Mouse (Mus musculus) embryo, embryonic 11.5 days (tissue): Measurements from ENCODE around the gene Ndufa5.

Experiments
- DNase-seq: peaks from one replicate; pipeline ENCODE4 v3.0.0-alpha.2; 2012; ENCODE audit warnings: low read depth, low spot score

The Ndufa5 gene

DNA sequence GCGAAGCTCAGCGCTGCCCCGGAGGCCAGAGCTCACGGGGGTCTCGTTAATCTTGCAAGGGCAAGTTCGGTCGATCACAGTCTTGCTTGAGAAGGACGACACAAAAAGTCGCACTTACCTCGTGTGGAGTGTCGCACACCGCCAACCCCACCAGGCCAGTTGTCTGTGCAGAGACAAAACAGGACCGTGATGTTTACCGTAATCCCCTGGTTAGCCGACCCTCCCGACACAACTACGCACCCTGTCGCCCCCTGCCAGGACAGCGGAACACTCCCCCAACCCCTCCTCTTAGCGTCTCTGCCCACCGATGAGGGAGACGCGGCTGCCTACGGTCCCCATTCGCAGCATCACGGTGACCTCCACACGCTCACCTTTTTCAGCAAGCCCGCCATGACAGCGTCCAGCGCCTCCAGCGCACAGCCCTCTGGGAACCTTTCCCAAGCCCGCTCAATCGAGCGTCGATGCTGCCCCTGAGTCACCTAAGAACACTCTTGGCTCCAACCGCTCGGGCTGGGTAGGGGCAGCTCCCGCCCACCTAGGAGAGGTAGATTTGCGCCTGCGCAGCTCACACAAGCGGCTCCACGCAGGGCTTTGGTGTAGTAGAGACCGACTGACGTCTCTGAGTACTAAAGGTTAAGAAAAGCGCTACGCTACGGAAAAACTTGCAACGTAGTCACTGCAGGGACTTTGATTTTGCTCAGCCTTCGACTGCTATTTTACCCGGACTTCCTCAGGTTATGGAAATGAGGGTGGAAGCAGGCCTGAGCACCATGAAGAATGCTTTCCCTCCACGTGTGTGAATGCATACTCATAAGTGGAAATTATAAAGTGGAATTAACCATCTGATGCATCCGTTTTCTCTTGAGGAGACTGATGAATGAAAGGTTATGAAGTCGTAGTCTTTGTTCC, at the start of gene Ndufa5:
Gene Ndufa5 (minus strand): TSS at position 859 of the 909 bp plus-strand sequence.
- DNase-seq = peak; percentile 92

DNA sequence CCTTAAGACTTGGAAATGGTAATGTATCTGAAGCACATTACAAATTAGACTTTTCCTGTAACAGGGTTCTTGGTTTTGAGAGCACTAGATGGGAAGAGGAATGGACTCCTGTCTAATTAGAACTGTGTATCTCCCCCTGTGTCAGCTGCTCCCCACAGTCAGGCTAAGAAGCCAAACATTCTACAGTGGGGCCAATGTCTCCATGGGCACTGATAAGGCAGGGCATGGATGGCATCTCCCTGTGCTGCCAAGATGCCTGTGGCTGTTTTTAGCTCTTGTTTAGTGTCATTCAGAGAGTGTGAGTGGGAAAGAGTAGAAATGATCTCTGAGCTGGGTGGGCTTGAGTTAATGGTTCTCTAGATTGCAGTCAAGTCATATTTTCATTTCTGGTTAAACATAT, 45.5 kb upstream of the Ndufa5 start:
- DNase-seq = no peak

DNA sequence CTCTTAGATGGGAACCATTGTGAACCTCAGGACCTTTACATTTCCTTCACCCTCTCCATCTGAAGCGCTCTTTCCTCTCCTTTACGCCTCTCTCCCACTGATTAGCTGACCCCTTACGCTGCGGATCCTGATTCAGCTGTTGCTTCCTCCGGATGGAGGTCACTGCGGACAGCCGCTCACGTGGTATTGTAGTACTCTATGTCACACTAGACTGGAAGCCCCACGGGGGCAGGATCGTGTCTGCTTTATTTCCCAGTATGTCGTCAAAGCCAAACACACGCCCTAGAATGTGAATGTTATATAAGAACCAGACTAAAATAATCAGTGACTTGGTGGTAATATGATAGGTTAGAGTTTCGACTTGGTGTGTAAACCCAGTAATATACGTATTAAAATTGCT, 44.6 kb upstream of the Ndufa5 start:
- DNase-seq = no peak

DNA sequence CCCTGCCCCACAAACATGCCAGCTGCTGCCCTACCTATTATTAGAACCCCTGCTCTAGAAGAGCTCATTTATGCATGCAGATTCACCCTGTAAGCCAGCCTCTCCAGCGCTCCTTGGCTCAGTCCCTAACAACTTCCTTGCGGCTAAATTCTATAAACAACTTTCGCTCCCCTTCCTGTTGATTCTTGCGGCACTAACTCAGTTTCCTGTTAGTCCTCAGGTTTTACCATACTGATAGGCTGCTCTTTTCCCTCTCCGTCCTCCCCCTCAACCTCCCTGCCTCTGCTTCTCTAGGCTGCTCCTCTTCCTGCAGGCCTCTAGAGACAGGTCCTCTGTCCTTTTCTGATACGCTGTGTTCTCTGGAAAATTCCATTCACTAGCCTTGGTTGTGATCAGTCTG, 43.3 kb upstream of the Ndufa5 start:
- no peak for DNase-seq

DNA sequence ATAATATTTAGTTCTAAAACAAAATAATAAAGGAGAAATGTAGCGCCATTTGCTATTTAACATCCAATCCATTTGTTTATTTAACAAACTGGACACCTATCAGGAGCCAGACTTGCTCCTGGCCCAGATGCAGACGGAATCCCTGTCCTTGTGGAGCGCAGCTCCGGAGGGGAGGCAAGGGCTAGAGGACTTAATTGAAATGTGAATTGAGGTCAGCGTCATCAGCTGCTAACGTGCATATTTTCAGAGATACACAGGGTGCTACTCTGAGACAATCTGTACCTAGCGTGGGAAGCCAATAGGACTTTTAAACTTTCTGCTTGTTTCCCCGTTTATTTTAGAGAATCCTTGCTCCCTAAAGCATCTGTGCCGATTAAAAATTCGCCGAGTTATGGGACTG, 42.5 kb upstream of the Ndufa5 start:
- no peak for DNase-seq

DNA sequence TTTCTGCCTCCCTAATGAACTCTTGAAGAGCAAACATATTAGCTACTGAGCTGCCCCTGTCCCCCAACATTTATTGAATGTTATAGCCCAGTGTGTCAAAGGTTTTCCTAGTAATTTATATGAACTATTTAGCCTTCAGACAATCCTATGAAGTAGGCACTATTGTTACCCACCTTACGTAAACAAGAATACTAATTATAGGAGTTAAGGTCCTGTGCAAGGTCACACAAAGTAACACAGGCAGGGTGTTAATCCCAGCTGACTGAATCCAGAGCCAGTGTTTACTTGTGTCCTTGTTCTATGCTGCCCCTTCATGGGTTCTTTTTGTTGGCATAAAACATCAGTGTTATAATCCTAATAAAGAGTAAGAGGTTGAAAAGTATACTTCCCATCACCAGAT, 41.9 kb upstream of the Ndufa5 start:
- DNase-seq = no peak

DNA sequence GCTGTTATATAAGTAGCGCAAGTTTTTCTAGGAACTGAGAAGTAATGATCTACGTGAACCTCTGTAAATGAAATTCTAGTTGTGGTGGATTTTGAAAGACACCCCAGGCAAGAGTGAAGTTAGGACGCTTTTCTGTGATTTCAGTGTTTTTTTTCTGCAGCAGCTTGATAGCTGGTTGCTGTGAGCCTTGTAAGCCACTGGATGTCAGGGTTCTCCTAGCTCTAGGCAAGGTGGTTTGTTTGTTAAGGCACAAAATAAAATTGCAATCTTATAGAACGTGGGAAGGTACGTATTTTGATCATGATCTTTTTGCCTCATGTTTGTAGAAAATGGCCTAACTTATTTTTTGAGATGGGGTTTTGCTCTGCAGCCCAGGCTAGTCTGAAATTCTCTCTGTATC, 41.1 kb upstream of the Ndufa5 start:
- DNase-seq = no peak

DNA sequence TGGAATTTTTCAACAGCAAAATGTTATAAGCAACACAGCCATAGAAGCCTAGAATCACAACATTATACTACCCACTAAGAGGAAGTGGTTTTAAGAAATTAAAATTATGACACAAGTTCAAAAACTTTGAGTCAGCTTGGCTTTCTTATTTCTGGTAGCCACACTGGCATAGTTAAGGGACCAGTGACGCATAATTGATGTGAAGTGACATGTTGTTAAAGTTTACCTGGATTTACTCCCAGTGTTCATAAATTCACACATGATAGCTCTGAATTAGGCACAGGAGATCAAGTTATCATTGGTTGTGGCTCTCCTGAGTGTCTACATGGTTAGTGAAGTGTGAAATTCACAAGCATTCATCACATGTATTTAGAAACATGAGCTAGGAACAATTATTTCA, 37.1 kb upstream of the Ndufa5 start:
- no peak for DNase-seq

DNA sequence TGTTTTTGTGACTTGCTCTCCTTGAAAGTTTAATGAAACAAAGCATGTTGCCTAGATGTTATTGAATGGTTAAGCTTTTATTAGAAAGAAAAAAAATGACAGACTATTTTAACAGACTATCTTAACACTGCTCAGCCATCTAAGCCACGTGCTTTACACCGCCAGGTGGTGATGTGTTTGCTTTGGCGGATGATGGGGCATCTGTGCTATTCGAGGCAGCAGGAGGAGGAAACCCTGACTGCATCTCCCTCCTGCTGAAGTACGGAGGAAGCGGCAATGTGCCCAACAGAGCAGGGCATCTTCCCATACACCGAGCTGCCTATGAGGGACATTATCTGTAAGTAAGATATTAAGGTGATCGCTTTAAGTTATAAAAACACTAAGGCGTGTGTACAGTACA, 36.3 kb upstream of the Ndufa5 start:
- no peak for DNase-seq

DNA sequence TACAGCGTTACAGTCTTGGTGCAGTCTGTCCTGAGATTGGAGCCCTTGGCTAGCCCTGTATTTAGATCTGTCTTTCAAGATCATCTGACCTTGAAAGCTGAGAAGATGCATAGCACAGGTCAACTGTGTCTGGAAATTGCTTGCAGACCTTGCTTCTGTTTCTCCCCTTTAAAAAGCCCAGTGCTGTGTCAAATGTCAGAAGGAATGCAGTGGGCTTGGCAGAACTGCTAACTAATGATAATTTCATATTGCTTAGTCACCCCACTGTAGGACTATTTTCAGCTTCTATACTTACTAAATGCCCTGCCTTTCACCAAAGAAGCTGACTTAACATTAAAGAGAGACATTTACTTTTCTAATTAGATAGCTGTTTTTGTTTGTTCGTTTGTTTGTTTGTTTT, 27.7 kb upstream of the Ndufa5 start:
- no peak for DNase-seq

DNA sequence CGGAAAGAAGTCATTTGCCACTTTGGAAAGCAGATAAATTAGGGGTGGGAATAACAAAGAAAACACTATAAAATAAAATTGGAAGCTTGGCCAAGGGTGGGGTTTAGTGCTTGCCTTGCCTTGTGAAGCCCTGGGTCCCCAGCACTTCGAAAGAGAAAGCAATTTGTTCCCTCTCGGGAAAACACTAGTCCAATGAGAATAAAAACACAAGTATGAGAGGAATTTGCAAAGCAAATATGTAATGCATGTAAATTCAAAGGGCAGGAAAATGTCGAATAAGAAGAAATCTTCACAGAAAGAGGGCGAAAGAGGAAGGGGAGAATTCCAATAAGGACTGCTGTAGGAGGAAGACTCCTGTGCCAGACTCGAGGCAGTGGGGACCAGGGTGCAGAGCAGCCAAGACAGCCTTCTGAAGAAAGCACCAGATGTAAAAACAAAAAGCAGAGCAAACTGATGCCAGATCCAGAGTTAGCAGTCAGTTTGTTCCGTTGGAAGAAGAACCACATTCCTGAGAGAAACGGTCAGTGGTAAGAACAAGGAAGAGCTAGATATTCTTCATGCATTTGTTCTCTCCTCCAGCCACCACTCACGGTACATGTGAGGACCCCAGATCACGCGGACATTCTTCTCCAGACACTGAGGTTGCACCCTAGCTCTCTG, 26.7 kb upstream of the Ndufa5 start:
- no peak for DNase-seq

DNA sequence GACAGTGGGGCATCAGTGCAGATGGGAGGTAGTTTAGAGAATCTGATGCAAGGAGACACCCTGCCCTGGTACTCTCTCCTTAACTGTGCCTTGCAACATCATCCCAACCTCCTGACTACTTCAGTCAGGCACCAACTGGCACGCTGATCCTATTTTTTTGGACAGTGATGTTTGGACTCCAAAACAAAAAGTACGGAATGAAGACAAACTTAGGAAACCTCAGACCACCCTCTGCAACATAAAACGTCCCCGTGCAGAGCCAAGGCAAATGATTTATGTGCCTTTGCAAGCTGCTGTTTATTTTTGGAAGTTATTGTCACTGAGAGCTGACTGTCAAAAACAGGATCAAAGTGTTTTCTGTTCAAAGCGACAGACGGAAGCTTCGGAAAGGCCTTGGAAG, 24.2 kb upstream of the Ndufa5 start:
- DNase-seq = no peak

DNA sequence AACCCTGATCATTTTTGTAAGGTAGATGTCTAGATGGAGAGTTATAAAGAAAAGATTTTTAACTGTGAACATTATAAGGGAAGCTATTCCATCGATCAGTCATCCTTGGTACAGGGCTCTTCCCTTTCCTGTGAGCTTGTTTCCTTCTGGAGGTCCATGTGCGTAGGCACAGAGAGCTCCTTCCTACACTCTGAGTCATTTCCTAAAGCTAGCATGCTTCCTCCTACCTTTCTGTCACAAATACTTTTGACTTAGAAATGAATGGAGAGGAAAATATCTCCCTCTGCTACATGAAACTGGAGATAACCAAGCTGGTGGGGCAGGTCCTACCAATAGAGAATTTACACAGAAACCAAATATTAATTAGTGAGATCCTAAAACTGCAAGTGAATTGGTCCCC, 22.0 kb upstream of the Ndufa5 start:
- no peak for DNase-seq

DNA sequence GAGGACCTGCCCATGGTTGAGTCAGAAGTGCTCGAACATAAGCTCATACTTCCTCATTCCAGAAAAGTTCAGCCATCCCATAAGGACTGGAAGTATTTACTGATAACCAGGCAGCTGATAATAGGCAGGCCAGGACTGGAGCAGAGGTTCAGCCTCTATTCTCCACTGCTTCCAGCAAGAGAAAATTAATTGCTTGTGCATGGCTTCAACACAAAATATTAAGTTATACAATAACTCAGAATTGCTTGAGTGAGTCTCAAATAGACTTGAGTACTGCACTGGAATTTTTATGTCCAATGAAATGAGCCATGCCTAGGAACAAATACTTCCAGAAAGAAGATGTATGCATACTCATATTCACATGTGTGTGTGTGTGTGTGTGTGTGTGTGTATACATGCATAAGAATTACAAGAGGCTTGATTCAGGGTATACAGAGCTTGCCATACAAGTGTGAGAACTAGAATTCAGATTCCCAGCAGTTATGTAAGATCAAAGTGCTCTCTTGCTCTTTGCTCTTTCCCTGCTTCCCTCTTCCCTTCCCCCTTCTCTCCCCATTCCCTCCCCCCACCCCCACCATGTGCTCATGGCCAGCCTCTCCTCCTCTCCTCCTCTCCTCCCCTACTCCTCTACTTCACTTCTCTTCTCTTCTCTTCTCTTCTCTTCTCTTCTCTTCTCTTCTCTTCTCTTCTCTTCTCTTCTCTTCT, 19.1 kb upstream of the Ndufa5 start:
- no peak for DNase-seq

DNA sequence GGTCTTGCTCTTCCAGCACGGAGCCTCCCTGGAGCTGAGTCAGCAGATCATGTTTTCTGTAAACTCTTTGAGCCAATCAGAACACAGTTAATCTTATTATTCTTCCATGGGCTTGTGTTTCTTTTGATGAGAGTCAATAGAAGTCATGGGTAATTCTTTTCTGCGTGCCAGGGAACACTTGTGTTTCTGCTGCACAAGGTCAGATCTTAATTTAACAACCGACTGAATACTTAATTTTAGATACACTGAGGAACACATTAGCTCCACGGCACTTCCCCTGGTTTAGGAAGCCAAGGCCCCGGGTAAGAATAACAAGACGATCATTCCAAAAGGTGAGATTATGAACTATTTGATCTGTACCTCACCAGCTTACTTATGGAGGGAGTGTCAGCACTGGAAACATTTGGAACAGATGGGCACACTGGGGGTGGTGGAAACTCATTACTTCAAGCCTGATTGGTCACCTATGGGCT, 15.3 kb upstream of the Ndufa5 start:
- no peak for DNase-seq

DNA sequence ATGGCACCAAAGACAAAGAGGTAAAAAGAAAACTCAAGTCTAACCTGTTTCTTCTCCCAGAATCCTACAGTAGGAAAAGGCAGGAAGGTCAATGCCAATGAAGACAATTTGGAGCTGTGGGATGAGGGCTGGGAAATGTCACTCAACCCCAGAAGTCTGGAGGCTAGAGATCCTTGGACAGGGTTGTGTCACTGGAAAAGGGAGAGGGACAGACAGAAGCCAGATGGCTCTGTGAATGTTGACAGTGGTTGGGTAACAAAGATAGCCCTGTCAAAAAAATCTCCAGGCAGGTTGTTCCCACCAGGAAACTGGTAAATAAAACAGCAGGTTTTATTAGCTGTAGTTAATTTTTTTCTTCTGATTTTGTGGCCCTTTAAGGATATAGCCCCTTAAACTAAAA, 14.6 kb upstream of the Ndufa5 start:
- no peak for DNase-seq

DNA sequence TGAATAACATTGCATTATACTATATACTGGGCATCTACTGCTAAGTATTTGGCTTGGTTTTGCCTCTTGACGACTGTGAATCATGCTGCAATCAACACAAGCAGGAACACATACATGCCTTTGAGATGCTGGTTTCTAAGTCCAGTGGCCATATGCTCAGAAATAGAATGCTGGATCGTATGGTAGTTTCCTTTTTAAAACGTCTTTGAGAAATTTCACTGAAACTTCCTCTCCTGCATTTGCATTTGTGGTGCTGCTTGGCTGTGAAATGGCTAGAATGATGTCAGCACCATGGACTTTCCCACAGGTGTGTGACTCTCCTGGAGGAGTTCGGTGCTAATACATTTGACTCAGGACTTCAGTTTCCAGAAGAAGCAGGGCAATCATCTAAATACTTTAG, 12.3 kb upstream of the Ndufa5 start:
- no peak for DNase-seq

DNA sequence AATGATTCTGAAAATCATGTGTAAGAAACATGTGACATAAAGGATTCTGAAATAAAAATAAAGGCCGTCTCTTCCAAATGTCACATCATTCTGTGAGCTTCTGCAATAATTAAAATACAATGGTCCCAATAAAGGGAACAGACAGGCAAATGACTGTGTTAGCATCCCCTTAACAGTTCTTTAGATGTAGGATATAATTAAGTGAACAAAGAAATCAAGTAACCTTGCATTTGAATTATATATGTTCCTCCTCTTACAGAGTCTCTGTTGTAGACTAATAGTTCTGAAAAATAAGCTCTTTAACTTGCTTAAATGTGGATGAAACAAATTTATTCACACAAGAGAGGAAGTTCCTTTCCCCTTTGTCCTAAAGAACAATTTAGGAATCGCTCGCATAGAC, 10.6 kb upstream of the Ndufa5 start:
- DNase-seq = no peak

DNA sequence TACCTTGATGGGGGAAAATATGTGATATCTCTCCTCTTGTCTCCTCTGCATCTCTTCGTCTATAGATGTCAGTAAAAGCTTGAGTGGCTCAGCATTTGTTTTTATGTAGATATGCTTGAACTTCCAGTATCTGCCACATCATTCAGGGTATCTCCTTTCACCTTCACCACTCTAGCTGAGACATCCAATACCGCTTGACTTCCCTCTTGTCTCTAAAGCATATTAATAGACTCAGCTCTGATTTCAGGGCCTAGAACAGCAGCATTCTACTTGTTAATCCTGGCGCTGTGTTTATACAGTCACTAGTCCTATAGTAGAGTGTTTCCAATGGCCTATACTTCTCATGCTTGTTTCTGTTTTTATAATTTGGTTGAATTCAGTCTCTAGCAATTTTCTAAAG, 5.0 kb upstream of the Ndufa5 start:
- DNase-seq = no peak

DNA sequence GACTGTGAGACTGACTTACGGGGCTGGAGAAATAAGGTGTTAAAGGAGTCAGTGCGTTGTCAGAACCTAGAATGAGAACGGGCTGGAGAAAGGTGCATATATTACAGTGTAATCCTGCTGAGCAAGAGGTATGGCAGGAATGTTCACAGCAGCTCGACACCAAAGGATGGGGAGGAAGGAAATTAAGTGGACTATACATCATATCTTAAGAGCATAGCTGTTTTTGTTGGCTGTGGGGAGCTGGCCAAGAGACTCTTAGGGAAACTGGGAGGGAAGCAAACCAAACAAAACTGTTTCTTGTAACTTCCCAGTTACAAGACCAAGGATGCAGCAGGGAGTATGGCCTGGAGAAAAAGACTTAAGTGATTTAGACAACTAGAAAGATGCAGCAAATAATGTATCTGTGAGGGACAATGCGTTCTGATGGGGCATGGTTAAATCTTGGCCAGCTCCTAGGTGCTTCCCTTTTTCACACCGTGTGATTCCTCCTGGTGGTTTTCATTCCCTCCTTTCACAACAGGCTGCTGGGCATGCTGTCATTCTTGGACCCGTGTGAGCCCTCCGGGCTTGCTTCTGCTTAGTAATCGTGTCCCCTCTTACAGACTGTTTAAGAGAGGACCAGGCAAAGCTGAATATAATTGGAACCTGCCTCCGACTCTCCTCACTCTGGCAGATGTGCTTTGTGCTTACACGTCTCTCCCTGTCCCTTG, 3.1 kb upstream of the Ndufa5 start:
- DNase-seq = no peak

DNA sequence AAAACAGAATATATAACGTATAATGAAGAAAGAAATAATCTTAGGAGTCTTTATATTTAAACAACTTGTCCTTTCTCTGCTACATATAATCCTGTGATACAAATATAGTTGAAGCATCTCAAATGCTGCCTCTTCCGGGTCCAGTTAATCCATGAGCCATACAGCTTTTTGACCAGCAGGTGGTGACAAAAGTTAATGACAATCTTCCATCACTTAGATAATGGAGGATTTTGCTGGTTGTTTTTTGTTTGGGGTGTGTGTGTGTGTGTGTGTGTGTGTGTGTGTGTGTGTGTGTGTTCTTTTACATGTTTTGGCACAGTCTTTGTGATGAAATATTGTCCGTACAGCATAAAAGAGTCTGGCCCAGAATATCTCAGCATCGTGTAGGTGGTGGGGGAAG, 2.4 kb upstream of the Ndufa5 start:
- peak; percentile 30 for DNase-seq

DNA sequence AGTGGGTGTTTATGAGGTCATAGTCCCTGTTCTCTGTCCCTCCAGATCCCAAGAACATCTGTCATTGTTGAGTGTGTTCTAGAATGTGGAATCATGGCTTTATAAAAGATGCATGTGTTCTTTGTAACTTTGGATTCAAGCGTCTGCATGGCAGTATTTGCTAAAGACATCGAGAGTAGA, 141 bp upstream of the Ndufa5 start, which contains the start of gene Asb15:
Gene Asb15 (plus strand): TSS at position 81 of the 180 bp plus-strand sequence.
- DNase-seq = no peak
